Mouse (Mus musculus) C2C12 (cell line): ENCODE measurements around the gene Slc47a1.

Experiments
- CEBPB ChIP-seq: IDR thresholded peaks from one replicate; pipeline ENCODE4 v1.6.1; 2011; ENCODE audit warnings: low read depth, mild to moderate bottlenecking, control low read depth, moderate library complexity
- CTCF ChIP-seq: IDR thresholded peaks from one replicate; pipeline ENCODE4 v1.5.1; 2011; ENCODE audit not compliant: control insufficient read depth, insufficient read depth, insufficient read length
- MAX ChIP-seq: IDR thresholded peaks from one replicate; pipeline ENCODE4 v1.6.1; 2011; ENCODE audit warnings: mild to moderate bottlenecking, control low read depth
- MYOD1 ChIP-seq: IDR thresholded peaks from one replicate; pipeline ENCODE4 v1.6.1; 2011; ENCODE audit warnings: low read depth; ENCODE audit not compliant: control insufficient read depth, insufficient read length
- MYOG ChIP-seq: IDR thresholded peaks from one replicate; pipeline ENCODE4 v1.6.1; 2011; ENCODE audit not compliant: control insufficient read depth, insufficient read length; ENCODE audit errors: extremely low read depth
- USF1 ChIP-seq: IDR thresholded peaks from one replicate; pipeline ENCODE4 v1.6.1; 2011; ENCODE audit warnings: low read depth, mild to moderate bottlenecking, control low read depth, moderate library complexity

DNA sequence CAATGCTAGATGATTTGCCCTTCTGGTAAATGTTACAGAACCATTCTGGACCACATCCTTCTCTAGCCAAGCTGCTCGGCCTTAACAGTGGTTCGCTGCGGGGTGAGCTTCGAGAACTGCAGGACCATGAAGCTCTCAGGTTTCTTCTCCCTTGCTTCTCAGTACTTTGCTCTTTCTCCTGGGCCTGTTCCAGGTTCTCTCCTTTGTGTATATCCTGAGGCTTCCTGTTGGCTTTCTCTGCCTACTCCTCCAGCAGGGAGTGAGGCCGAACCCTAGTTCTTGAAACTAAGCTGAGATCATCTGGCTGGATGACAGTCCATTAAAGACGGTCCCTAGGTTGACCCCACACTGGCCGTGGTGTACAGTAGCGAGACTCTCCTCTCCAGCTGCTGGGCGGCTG, 21.5 kb downstream of the Slc47a1 start:
- no peak for TF ChIP-seq CTCF
- no peak for TF ChIP-seq USF1
- TF ChIP-seq MAX, result no peak
- no peak for TF ChIP-seq CEBPB
- TF ChIP-seq MYOD1, result no peak
- no peak for TF ChIP-seq MYOG
